Mouse (Mus musculus): ENCODE measurements around the gene Lpcat2. TPM values are rescaled to one million over a fixed set of nuclear protein-coding genes. Genes with fewer than 3 reads are reported as not detected.

Lpcat2 gene
- total RNA-seq, 1 experiment from 2014 or later = 159 TPM

Other genes with a start within 250 kb of the Lpcat2 start
- not detected in 2 replicates for gene Irx6, start 181.1 kb upstream of the Lpcat2 start, total RNA-seq (2017)
- gene Mmp2, start 28.0 kb upstream of the Lpcat2 start, total RNA-seq (2017) = 0.86 TPM in 1 of 2 replicates, not detected in the other
- gene Capns2, start 46.1 kb downstream of the Lpcat2 start, total RNA-seq (2017) = 11.8 and 15.7 TPM in 2 replicates
- not detected in 2 replicates for gene Slc6a2, start 104.7 kb downstream of the Lpcat2 start, total RNA-seq (2017)
- not detected in 2 replicates for gene Ces1a, start 192.9 kb downstream of the Lpcat2 start, total RNA-seq (2017)
- not detected in 2 replicates for gene Ces1b, start 224.7 kb downstream of the Lpcat2 start, total RNA-seq (2017)

Measured in neutrophil, adult 5-6 weeks (primary cell).